23 mouse cellular contexts compared by ENCODE assay signal in genomic region chr13:110652201-110652600, GRCm38 (mm10).
DNase-seq lines count a peak whose midpoint lies in the region; ATAC-seq lines count a peak whose summit lies in the region.
"Had no signal": no experiment of that assay in that cellular context is flagged by ENCODE, and none has a peak within 500 bp of the region (broad histone marks: within the 10 kb centered on the region; RNA-seq: fewer than 3 reads in every experiment).

No protein-coding gene starts in this region.

- DNase-seq in midbrain, embryonic 10.5 days (ENCODE audit: low spot score) = no peak
- DNase-seq in midbrain, embryonic 14.5 days = peak; percentile 46
- no peak for DNase-seq in gastrocnemius, adult 18-20 months (ENCODE audit: low spot score)
- DNase-seq in cerebellum, postnatal 14 days = no peak
- DNase-seq: adrenal gland, postnatal 25 days; cerebellum, adult 9-10 months; heart, postnatal 36 days; kidney, adult 18-20 months; kidney, postnatal 4 days; left cerebral cortex, postnatal 4 days; right cerebral cortex, postnatal 14 days had no signal

- no peaks in the 10 kb centered on the region for H3K27me3 ChIP-seq in forebrain, embryonic 16.5 days (replicated peaks; ENCODE audit: control insufficient read depth, insufficient read depth, low read length)
- H3K27me3 ChIP-seq in forebrain, embryonic 13.5 days = no peaks in the 10 kb centered on the region
- peaks cover 10% of the 10 kb centered on the region; the same call in 1 of the 2 replicates for H3K27me3 ChIP-seq in midbrain, embryonic 12.5 days
- peaks cover 4% of the 10 kb centered on the region; the same call in 1 of the 2 replicates for H3K27me3 ChIP-seq in midbrain, embryonic 10.5 days (ENCODE audit: low read depth, poor library complexity, severe bottlenecking)
- no peaks in the 10 kb centered on the region for H3K27me3 ChIP-seq in midbrain, embryonic 14.5 days (ENCODE audit: control insufficient read depth, insufficient read depth, low read length)
- H3K27me3 ChIP-seq: embryonic facial prominence, embryonic 12.5 days; heart, embryonic 15.5 days; limb, embryonic 15.5 days; liver, embryonic 15.5 days; lung, embryonic 15.5 days had no signal

- 31% methylated on average over 7 of the region's 7 CpGs for WGBS in forebrain, embryonic 16.5 days
- 29% methylated on average over 7 of the region's 7 CpGs for WGBS in forebrain, embryonic 13.5 days
- WGBS in midbrain, embryonic 12.5 days = 58% methylated on average over 7 of the region's 7 CpGs
- 83% methylated on average over 7 of the region's 7 CpGs for WGBS in midbrain, embryonic 10.5 days
- 34% methylated on average over 7 of the region's 7 CpGs for WGBS in midbrain, embryonic 14.5 days

- H3K4me1 ChIP-seq in forebrain, embryonic 16.5 days (replicated peaks; ENCODE audit: control insufficient read depth, insufficient read depth, low read length) = peaks cover 8% of the 10 kb centered on the region
- peaks cover 11% of the 10 kb centered on the region for H3K4me1 ChIP-seq in forebrain, embryonic 13.5 days
- peaks cover 9% of the 10 kb centered on the region for H3K4me1 ChIP-seq in midbrain, embryonic 12.5 days
- H3K4me1 ChIP-seq in midbrain, embryonic 10.5 days = peaks cover 18% of the 10 kb centered on the region
- H3K4me1 ChIP-seq in midbrain, embryonic 14.5 days (ENCODE audit: control insufficient read depth, insufficient read depth, low read length) = peaks cover 10% of the 10 kb centered on the region; the same call in 1 of the 2 replicates
- H3K4me1 ChIP-seq: embryonic facial prominence, embryonic 12.5 days; heart, embryonic 15.5 days; limb, embryonic 15.5 days; liver, embryonic 15.5 days; lung, embryonic 15.5 days had no signal

- H3K9me3 ChIP-seq in forebrain, embryonic 16.5 days (ENCODE audit: control insufficient read depth, low read length) = no peaks in the 10 kb centered on the region
- H3K9me3 ChIP-seq in forebrain, embryonic 13.5 days (replicated peaks) = no peaks in the 10 kb centered on the region
- H3K9me3 ChIP-seq in midbrain, embryonic 12.5 days = no peaks in the 10 kb centered on the region
- no peaks in the 10 kb centered on the region for H3K9me3 ChIP-seq in midbrain, embryonic 10.5 days (replicated peaks)
- no peaks in the 10 kb centered on the region for H3K9me3 ChIP-seq in midbrain, embryonic 14.5 days (ENCODE audit: control insufficient read depth, low read length)
- H3K9me3 ChIP-seq: embryonic facial prominence, embryonic 12.5 days; heart, embryonic 15.5 days; limb, embryonic 15.5 days; liver, embryonic 15.5 days; lung, embryonic 15.5 days had no signal

- H3K36me3 ChIP-seq in forebrain, embryonic 16.5 days (ENCODE audit: control insufficient read depth, insufficient read depth) = no peaks in the 10 kb centered on the region
- H3K36me3 ChIP-seq in forebrain, embryonic 13.5 days (ENCODE audit: poor library complexity, severe bottlenecking) = no peaks in the 10 kb centered on the region
- H3K36me3 ChIP-seq in midbrain, embryonic 12.5 days = no peaks in the 10 kb centered on the region
- no peaks in the 10 kb centered on the region for H3K36me3 ChIP-seq in midbrain, embryonic 10.5 days
- H3K36me3 ChIP-seq in midbrain, embryonic 14.5 days (ENCODE audit: control insufficient read depth, insufficient read depth, low read length) = no peaks in the 10 kb centered on the region
- H3K36me3 ChIP-seq: embryonic facial prominence, embryonic 12.5 days; heart, embryonic 15.5 days; limb, embryonic 15.5 days; liver, embryonic 15.5 days; lung, embryonic 15.5 days had no signal

- no peak overlapping the region for H3K4me3 ChIP-seq in forebrain, embryonic 16.5 days (replicated peaks; ENCODE audit: low read length)
- no peak overlapping the region for H3K4me3 ChIP-seq in forebrain, embryonic 13.5 days
- H3K4me3 ChIP-seq in midbrain, embryonic 12.5 days = no peak overlapping the region
- H3K4me3 ChIP-seq in midbrain, embryonic 10.5 days = no peak overlapping the region
- H3K4me3 ChIP-seq in midbrain, embryonic 14.5 days (replicated peaks; ENCODE audit: low read depth, low read length) = no peak overlapping the region
- H3K4me3 ChIP-seq: embryonic facial prominence, embryonic 12.5 days; erythroblast, embryonic 14.5 days; heart, embryonic 15.5 days; left cerebral cortex, adult 2 months; limb, embryonic 15.5 days; liver, embryonic 15.5 days; lung, embryonic 15.5 days had no signal

- no peak overlapping the region for H3K4me2 ChIP-seq in forebrain, embryonic 16.5 days (ENCODE audit: low read length)
- H3K4me2 ChIP-seq in forebrain, embryonic 13.5 days = no peak overlapping the region
- H3K4me2 ChIP-seq in midbrain, embryonic 12.5 days (replicated peaks) = no peak overlapping the region
- no peak overlapping the region for H3K4me2 ChIP-seq in midbrain, embryonic 14.5 days (ENCODE audit: low read length)
- H3K4me2 ChIP-seq: embryonic facial prominence, embryonic 12.5 days; heart, embryonic 15.5 days; limb, embryonic 15.5 days; liver, embryonic 15.5 days; lung, embryonic 15.5 days had no signal

- no peak overlapping the region for H3K9ac ChIP-seq in forebrain, embryonic 16.5 days (replicated peaks; ENCODE audit: low read depth, low read length)
- H3K9ac ChIP-seq in forebrain, embryonic 13.5 days = no peak overlapping the region
- H3K9ac ChIP-seq in midbrain, embryonic 12.5 days (replicated peaks) = no peak overlapping the region
- no peak overlapping the region for H3K9ac ChIP-seq in midbrain, embryonic 14.5 days (replicated peaks; ENCODE audit: low read length)
- H3K9ac ChIP-seq: embryonic facial prominence, embryonic 12.5 days; heart, embryonic 15.5 days; limb, embryonic 15.5 days; liver, embryonic 15.5 days; lung, embryonic 15.5 days had no signal

- 0 out of 2 replicates have a peak overlapping the region, but pooled peaks have one; percentile 10 for H3K27ac ChIP-seq in forebrain, embryonic 16.5 days (ENCODE audit: low read length)
- no peak overlapping the region for H3K27ac ChIP-seq in forebrain, embryonic 13.5 days
- no peak overlapping the region for H3K27ac ChIP-seq in midbrain, embryonic 12.5 days (replicated peaks)
- H3K27ac ChIP-seq in midbrain, embryonic 10.5 days (replicated peaks) = no peak overlapping the region
- no peak overlapping the region for H3K27ac ChIP-seq in midbrain, embryonic 14.5 days (replicated peaks; ENCODE audit: low read depth, low read length)
- H3K27ac ChIP-seq: embryonic facial prominence, embryonic 12.5 days; heart, embryonic 15.5 days; limb, embryonic 15.5 days; liver, embryonic 15.5 days; lung, embryonic 15.5 days; macrophage had no signal

- ATAC-seq in forebrain, embryonic 16.5 days = no peak
- ATAC-seq in forebrain, embryonic 13.5 days = no peak
- 0 out of 2 replicates have a peak, but pooled peaks have one; percentile 47 for ATAC-seq in midbrain, embryonic 12.5 days (ENCODE audit: low FRiP score, low read depth)
- ATAC-seq in midbrain, embryonic 14.5 days (ENCODE audit: low FRiP score, low TSS enrichment) = no peak
- ATAC-seq: inflammation-experienced regulatory T-cells, adult 6 months had no signal
